Mouse (Mus musculus) olfactory bulb, adult 2 months (tissue): ENCODE data around the gene Lpcat1.

Experiments used
- CTCF ChIP-seq: fragments of 200-500 bp; IDR thresholded peaks from 2 replicates; pipeline ENCODE4 v1.5.1; 2012; ENCODE audit warnings: low read depth, mild to moderate bottlenecking, low read length, moderate library complexity; ENCODE audit not compliant: insufficient read depth
- POLR2A ChIP-seq: fragments of 200-500 bp; IDR thresholded peaks from 2 replicates; pipeline ENCODE4 v1.6.1; 2012; ENCODE audit warnings: mild to moderate bottlenecking, low read depth, low read length, moderate library complexity; ENCODE audit not compliant: insufficient read depth

DNA sequence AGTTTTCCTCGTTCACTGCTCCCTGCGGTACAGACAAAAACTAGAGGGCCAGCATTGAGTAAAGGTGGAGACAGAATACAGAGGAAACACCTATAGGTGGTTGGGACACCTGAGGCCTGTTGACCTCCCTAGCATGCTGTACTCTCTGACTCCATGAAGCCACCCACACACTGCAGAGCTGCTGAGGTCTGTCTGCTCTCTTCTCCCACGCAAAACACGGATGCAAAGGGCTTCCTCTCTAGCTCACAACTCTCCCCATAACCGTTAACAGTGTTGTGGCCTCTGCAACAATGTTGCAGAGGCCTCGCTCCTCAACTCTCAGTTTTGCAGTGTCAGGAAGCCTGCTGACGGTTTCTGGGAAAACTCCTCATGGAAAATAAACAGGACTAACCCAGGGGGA is 15.5 kb downstream of the Lpcat1 start:
- TF ChIP-seq POLR2A: no peak
- TF ChIP-seq CTCF: no peak
